Mouse (Mus musculus) embryonic facial prominence, embryonic 15.5 days (tissue): ENCODE results near the gene Lamc3. TPM values are rescaled to one million over a fixed set of nuclear protein-coding genes. Genes with fewer than 3 reads are reported as not detected.

Source experiments
- ATAC-seq: fragments of 200-750 bp; cut with Nextera tagmentation; 2 replicates; pipeline ENCODE4 v1.8.0; 2017; ENCODE audit warnings: low read depth, moderate TSS enrichment; ENCODE audit not compliant: insufficient number of reproducible peaks, low FRiP score, low TSS enrichment
- H3K27ac ChIP-seq: fragments of 300-500 bp; sonication (generic); replicated peaks from 2 replicates; pipeline ENCODE4 v1.5.1; 2015; ENCODE audit warnings: mild to moderate bottlenecking, inconsistent platforms
- H3K27me3 ChIP-seq: fragments of 300-500 bp; sonication (generic); 2 replicates; pipeline ENCODE4 v1.6.1; 2015; ENCODE audit warnings: inconsistent platforms
- H3K36me3 ChIP-seq: fragments of 300-500 bp; sonication (generic); 2 replicates; pipeline ENCODE4 v1.6.1; 2015; ENCODE audit warnings: mild to moderate bottlenecking, inconsistent platforms
- H3K4me1 ChIP-seq: fragments of 300-500 bp; sonication (generic); 2 replicates; pipeline ENCODE4 v1.6.1; 2015; ENCODE audit warnings: inconsistent platforms
- H3K4me2 ChIP-seq: fragments of 300-500 bp; sonication (generic); replicated peaks from 2 replicates; pipeline ENCODE4 v1.6.1; 2015; ENCODE audit warnings: mild to moderate bottlenecking, inconsistent platforms
- H3K4me3 ChIP-seq: fragments of 300-500 bp; sonication (generic); replicated peaks from 2 replicates; pipeline ENCODE4 v1.5.1; 2015; ENCODE audit warnings: mild to moderate bottlenecking, inconsistent platforms
- H3K9ac ChIP-seq: fragments of 300-500 bp; sonication (generic); 2 replicates; pipeline ENCODE4 v1.6.1; 2015; ENCODE audit warnings: inconsistent platforms
- H3K9me3 ChIP-seq: fragments of 300-500 bp; sonication (generic); replicated peaks from 2 replicates; pipeline ENCODE4 v1.6.1; 2016; ENCODE audit warnings: inconsistent platforms
- WGBS: fragments of 180-500 bp; shearing (Covaris S2); methylation state at CpG from one replicate; pipeline ENCODE4 v1.1.7; 2015; 5-methylcytosine and 5-hydroxymethylcytosine counted together
- polyA plus RNA-seq: library from polyadenylated mRNA; unstranded; fragments of >200 nt; fragmentation: Nextera tagmentation; extraction: Ambion mirVana; gene quantifications from 2 replicates; pipeline ENCODE4 v1.2.1, GENCODE M21; 2015

Lamc3 gene
- polyA plus RNA-seq, 1 experiment from 2014 or later = 6.1 TPM

GRCm38 (mm10) chr2:31954779-31955181 is 67.7 kb downstream of the Lamc3 start:
- 92% methylated on average over 9 of the region's 9 CpGs for WGBS
- H3K4me2 ChIP-seq = no peak overlapping the region
- H3K27ac ChIP-seq = no peak overlapping the region
- H3K4me1 ChIP-seq = peaks cover 19% of the 10 kb centered on the region
- H3K4me3 ChIP-seq = no peak overlapping the region
- no peak overlapping the region for H3K9ac ChIP-seq
- no peaks in the 10 kb centered on the region for H3K9me3 ChIP-seq
- no peak for ATAC-seq
- H3K27me3 ChIP-seq = no peaks in the 10 kb centered on the region
- no peaks in the 10 kb centered on the region for H3K36me3 ChIP-seq

- ATAC-seq = no peak
- H3K9ac ChIP-seq = no peak overlapping the region
- H3K36me3 ChIP-seq = no peaks in the 10 kb centered on the region
- H3K27me3 ChIP-seq = no peaks in the 10 kb centered on the region
- H3K27ac ChIP-seq = no peak overlapping the region
- no peak overlapping the region for H3K4me2 ChIP-seq
- H3K9me3 ChIP-seq = no peaks in the 10 kb centered on the region
- no peak overlapping the region for H3K4me3 ChIP-seq
- peaks cover 12% of the 10 kb centered on the region for H3K4me1 ChIP-seq
- WGBS = 91% methylated on average over 5 of the region's 5 CpGs
Observed at GRCm38 (mm10) chr2:31955686-31956085, 68.6 kb downstream of the Lamc3 start.

DNA sequence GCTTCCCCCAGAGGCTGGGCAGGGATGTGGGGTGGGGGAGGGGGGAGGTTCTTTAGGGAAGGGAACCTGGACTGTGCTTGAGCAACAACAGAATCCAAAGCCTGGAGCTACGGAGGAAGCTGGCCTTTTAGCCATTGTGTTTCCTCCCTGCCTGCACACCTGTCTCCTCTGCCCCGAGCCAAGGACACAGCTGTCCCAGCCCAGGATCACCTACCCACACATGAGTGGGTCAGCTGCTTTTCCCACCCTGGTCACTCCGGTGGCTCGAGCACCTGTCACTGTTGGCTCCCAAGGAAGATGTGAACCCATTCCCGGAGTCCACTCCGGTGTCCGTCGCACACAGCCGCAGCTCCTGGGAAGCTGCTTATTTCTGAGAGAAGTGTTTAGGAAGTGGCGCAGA is 70.1 kb downstream of the Lamc3 start:
- Histone ChIP-seq H3K4me2 (no peak overlapping the region), H3K27ac (no peak overlapping the region), H3K36me3 (no peaks in the 10 kb centered on the region), H3K9me3 (no peaks in the 10 kb centered on the region), H3K4me1 (no peaks in the 10 kb centered on the region), H3K4me3 (no peak overlapping the region), H3K9ac (no peak overlapping the region), H3K27me3 (no peaks in the 10 kb centered on the region)
- no peak for ATAC-seq
- WGBS = 79% methylated on average over 10 of the region's 10 CpGs

DNA sequence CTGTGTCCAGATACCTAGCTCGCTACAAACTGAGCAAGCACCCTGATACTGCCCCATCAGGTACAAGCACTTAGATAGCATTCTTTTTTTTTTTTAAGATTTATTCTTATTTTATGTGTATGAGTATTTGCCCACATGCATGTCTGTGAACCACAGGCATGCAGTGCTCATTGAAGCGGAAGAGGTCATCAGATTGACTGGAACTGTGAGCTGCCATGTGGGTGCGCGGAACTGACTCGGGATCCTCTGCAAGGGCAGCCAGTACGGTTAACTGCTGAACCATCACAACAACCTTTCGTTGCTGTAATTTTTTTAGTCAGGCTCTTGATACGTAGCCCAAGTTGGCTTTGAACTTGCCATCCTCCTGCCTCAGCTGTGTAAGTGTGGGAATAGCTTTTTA is 73.9 kb downstream of the Lamc3 start:
- H3K4me3 ChIP-seq = no peak overlapping the region
- no peaks in the 10 kb centered on the region for H3K4me1 ChIP-seq
- 90% methylated on average over 8 of the region's 8 CpGs for WGBS
- no peak overlapping the region for H3K27ac ChIP-seq
- no peaks in the 10 kb centered on the region for H3K9me3 ChIP-seq
- ATAC-seq = no peak
- H3K4me2 ChIP-seq = no peak overlapping the region
- no peaks in the 10 kb centered on the region for H3K27me3 ChIP-seq
- no peaks in the 10 kb centered on the region for H3K36me3 ChIP-seq
- H3K9ac ChIP-seq = no peak overlapping the region

GRCm38 (mm10) chr2:31961791-31962222 is 74.7 kb downstream of the Lamc3 start:
- Histone ChIP-seq H3K27ac (peak overlapping the region; percentile 25; the same call in 1 of the 2 replicates), H3K9ac (no peak overlapping the region), H3K4me1 (no peaks in the 10 kb centered on the region), H3K9me3 (no peaks in the 10 kb centered on the region), H3K36me3 (no peaks in the 10 kb centered on the region), H3K27me3 (no peaks in the 10 kb centered on the region), H3K4me3 (no peak overlapping the region), H3K4me2 (no peak overlapping the region)
- no peak for ATAC-seq
- WGBS = 68% methylated on average over 4 of the region's 4 CpGs

GRCm38 (mm10) chr2:31962501-31963224 is 75.6 kb downstream of the Lamc3 start:
- H3K4me2 ChIP-seq = no peak overlapping the region
- no peak overlapping the region for H3K9ac ChIP-seq
- H3K27ac ChIP-seq = peak overlapping the region; percentile 25; the same call in 1 of the 2 replicates
- H3K4me1 ChIP-seq = no peaks in the 10 kb centered on the region
- ATAC-seq = peak; percentile 76; the same call in 1 of the 2 replicates
- H3K4me3 ChIP-seq = no peak overlapping the region
- WGBS = 43% methylated on average over 8 of the region's 8 CpGs
- no peaks in the 10 kb centered on the region for H3K36me3 ChIP-seq
- no peaks in the 10 kb centered on the region for H3K27me3 ChIP-seq
- H3K9me3 ChIP-seq = no peaks in the 10 kb centered on the region

GRCm38 (mm10) chr2:31963491-31963890 is 76.4 kb downstream of the Lamc3 start:
- Histone ChIP-seq H3K27ac (0 out of 2 replicates have a peak overlapping the region, but pooled peaks have one; percentile 18), H3K4me3 (no peak overlapping the region), H3K4me1 (no peaks in the 10 kb centered on the region), H3K27me3 (no peaks in the 10 kb centered on the region), H3K36me3 (no peaks in the 10 kb centered on the region), H3K9me3 (no peaks in the 10 kb centered on the region), H3K4me2 (no peak overlapping the region), H3K9ac (no peak overlapping the region)
- no peak for ATAC-seq
- 81% methylated on average over 7 of the region's 7 CpGs for WGBS

GRCm38 (mm10) chr2:31964191-31964590 is 77.1 kb downstream of the Lamc3 start:
- H3K4me2 ChIP-seq = no peak overlapping the region
- 72% methylated on average over 3 of the region's 3 CpGs for WGBS
- H3K36me3 ChIP-seq = no peaks in the 10 kb centered on the region; the same call in 1 of the 2 replicates
- no peak overlapping the region for H3K27ac ChIP-seq
- no peaks in the 10 kb centered on the region for H3K9me3 ChIP-seq
- no peak overlapping the region for H3K9ac ChIP-seq
- no peaks in the 10 kb centered on the region for H3K4me1 ChIP-seq
- H3K4me3 ChIP-seq = no peak overlapping the region
- no peaks in the 10 kb centered on the region for H3K27me3 ChIP-seq
- ATAC-seq = no peak

GRCm38 (mm10) chr2:31965110-31965509 is 78.0 kb downstream of the Lamc3 start:
- Histone ChIP-seq H3K27ac (no peak overlapping the region), H3K36me3 (peaks cover 4% of the 10 kb centered on the region), H3K4me2 (no peak overlapping the region), H3K27me3 (no peaks in the 10 kb centered on the region), H3K4me1 (no peaks in the 10 kb centered on the region), H3K9me3 (no peaks in the 10 kb centered on the region), H3K9ac (no peak overlapping the region), H3K4me3 (no peak overlapping the region)
- no peak for ATAC-seq

DNA sequence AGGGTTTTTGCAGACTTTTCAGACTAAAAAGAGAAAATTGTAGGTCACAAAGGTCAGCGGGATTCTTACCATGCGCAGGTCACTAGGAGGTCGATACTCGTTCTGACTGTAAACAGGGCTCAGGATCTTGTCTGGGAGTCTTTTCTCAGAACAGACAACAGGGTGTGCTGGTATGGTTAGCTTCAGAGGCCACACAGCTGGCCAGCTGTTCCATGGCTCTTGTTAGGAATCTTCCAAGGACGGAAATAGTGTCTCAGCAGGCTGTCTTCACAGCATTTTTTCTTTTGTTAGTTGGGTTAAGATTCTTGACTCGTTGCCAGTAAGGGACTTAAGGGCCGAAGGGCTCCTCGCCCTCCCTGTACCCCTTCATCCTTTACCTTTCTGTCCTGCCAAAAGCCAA is 79.7 kb downstream of the Lamc3 start:
- Histone ChIP-seq H3K4me2 (no peak overlapping the region), H3K9ac (no peak overlapping the region), H3K27me3 (no peaks in the 10 kb centered on the region), H3K9me3 (no peaks in the 10 kb centered on the region), H3K36me3 (peaks cover 13% of the 10 kb centered on the region), H3K4me3 (no peak overlapping the region), H3K4me1 (no peaks in the 10 kb centered on the region), H3K27ac (no peak overlapping the region)
- ATAC-seq = no peak
- 80% methylated on average over 8 of the region's 8 CpGs for WGBS

GRCm38 (mm10) chr2:31972589-31972988 is 85.5 kb downstream of the Lamc3 start:
- no peak overlapping the region for H3K4me3 ChIP-seq
- ATAC-seq = no peak
- no peak overlapping the region for H3K27ac ChIP-seq
- H3K9ac ChIP-seq = no peak overlapping the region
- H3K36me3 ChIP-seq = peaks cover 27% of the 10 kb centered on the region
- H3K4me2 ChIP-seq = no peak overlapping the region
- H3K9me3 ChIP-seq = no peaks in the 10 kb centered on the region
- H3K4me1 ChIP-seq = peaks cover 17% of the 10 kb centered on the region
- 87% methylated on average over 4 of the region's 4 CpGs for WGBS
- H3K27me3 ChIP-seq = no peaks in the 10 kb centered on the region
